Mouse (Mus musculus): ENCODE results near the gene Rwdd2a. TPM values are rescaled to one million over a fixed set of nuclear protein-coding genes. Genes with fewer than 3 reads are reported as not detected.

The Rwdd2a gene
- polyA plus RNA-seq (2015; fragmentation: Nextera tagmentation; extraction: Ambion mirVana) = 5.0 and 6.2 TPM in 2 replicates

DNA sequence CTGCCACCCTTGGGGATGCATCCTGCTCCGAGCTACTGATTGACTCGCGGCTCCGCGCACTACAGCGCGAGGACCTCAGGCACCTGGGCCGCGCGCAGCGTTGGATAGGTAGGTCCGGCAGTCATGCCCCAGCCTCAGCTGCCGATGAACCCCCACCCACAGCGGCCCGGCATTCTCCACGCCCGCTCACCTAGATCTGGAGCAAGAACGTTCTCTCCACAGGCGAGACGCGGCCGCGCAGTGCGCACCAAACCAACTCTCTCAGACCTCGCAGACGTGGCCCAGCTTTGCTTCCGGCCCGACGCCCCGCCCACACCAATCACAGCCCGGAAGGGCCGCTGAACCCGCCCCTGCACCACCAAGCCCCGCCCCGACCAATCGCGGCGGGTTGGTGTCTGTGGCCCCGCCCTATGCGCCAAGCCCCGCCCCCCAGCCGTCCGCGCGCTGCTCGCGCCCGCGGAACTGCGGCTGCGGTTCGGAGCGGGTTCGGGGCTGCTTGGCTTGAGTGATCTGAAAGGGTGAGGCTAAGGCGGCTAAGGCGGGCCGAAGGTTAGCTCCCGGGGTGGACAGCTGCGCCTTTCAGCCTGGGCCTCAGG, at the start of gene Rwdd2a, which contains the start of gene Pgm3:
Gene Rwdd2a (plus strand): TSS at position 452 of the 596 bp plus-strand sequence.
Gene Pgm3 (minus strand): TSS at position 303 of the 596 bp plus-strand sequence.
- peak within 1 kb of the TSS; percentile 68; the same call in 1 of the 2 replicates for H3K27ac ChIP-seq

GRCm38 (mm10) chr9:86522335-86522734, 49.5 kb upstream of the Rwdd2a start:
- no peak overlapping the region for H3K4me2 ChIP-seq
- ATAC-seq = no peak
- H3K36me3 ChIP-seq (ENCODE audit: poor library complexity, severe bottlenecking) = peaks cover 48% of the 10 kb centered on the region
- H3K4me3 ChIP-seq = no peak overlapping the region
- H3K9me3 ChIP-seq (replicated peaks) = no peaks in the 10 kb centered on the region
- H3K27me3 ChIP-seq = no peaks in the 10 kb centered on the region
- no peak overlapping the region for H3K9ac ChIP-seq
- no peaks in the 10 kb centered on the region for H3K4me1 ChIP-seq
- H3K27ac ChIP-seq = no peak overlapping the region

More for the DNA sequence above, at the start of gene Rwdd2a, which contains the start of gene Pgm3:
- Histone ChIP-seq H3K27me3 (no peaks in the 10 kb centered on the region), H3K36me3 (ENCODE audit: poor library complexity, severe bottlenecking) (peaks cover 17% of the 10 kb centered on the region), H3K9me3 (replicated peaks) (no peaks in the 10 kb centered on the region), H3K9ac (peak within 1 kb of the TSS; percentile 74), H3K4me1 (peaks cover 16% of the 10 kb centered on the region), H3K4me2 (peak within 1 kb of the TSS; percentile 99), H3K4me3 (peak within 1 kb of the TSS; percentile 75)
- under 1% methylated on average over 59 of the region's 59 CpGs for WGBS
- peak; percentile 98 for ATAC-seq

DNA sequence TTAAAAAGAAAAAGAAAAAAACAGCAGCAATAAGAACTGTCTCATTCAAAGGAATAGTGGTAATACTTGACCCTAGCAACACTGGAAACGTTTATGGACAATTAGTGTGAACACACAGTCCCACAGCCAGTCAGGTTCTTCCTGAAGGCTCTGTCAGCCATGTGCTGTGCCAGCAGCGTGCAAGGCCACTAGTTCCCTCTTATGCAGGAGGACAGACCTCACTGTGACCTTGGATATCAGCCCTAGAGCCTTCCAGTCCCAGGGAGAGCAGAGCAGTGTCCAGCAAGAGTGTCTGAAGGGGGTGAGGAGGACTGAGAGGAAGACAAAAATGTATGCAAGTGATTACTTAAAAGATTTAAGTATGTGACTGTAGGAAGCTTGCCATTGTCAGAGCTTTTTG, 46.2 kb upstream of the Rwdd2a start:
- Histone ChIP-seq H3K27ac (no peak overlapping the region), H3K4me2 (no peak overlapping the region), H3K9me3 (replicated peaks) (no peaks in the 10 kb centered on the region), H3K4me1 (no peaks in the 10 kb centered on the region), H3K36me3 (ENCODE audit: poor library complexity, severe bottlenecking) (peaks cover 35% of the 10 kb centered on the region), H3K27me3 (no peaks in the 10 kb centered on the region), H3K4me3 (no peak overlapping the region), H3K9ac (no peak overlapping the region)
- no peak for ATAC-seq
- 59% methylated on average over 2 of the region's 2 CpGs for WGBS

GRCm38 (mm10) chr9:86534071-86534470, 37.7 kb upstream of the Rwdd2a start:
- WGBS = 88% methylated on average over 5 of the region's 5 CpGs

GRCm38 (mm10) chr9:86543451-86543850, 28.3 kb upstream of the Rwdd2a start:
- ATAC-seq = peak; percentile 61
- H3K36me3 ChIP-seq (ENCODE audit: poor library complexity, severe bottlenecking) = peaks cover 58% of the 10 kb centered on the region
- 19% methylated on average over 3 of the region's 3 CpGs for WGBS
- H3K9ac ChIP-seq = no peak overlapping the region
- no peak overlapping the region for H3K4me2 ChIP-seq
- H3K27me3 ChIP-seq = no peaks in the 10 kb centered on the region
- H3K4me1 ChIP-seq = peaks cover 12% of the 10 kb centered on the region; the same call in 1 of the 2 replicates
- no peaks in the 10 kb centered on the region for H3K9me3 ChIP-seq (replicated peaks)
- H3K27ac ChIP-seq = peak overlapping the region; percentile 48; the same call in 1 of the 2 replicates
- no peak overlapping the region for H3K4me3 ChIP-seq

More at GRCm38 (mm10) chr9:86534071-86534470, 37.7 kb upstream of the Rwdd2a start:
- Histone ChIP-seq H3K9me3 (replicated peaks) (no peaks in the 10 kb centered on the region), H3K4me3 (no peak overlapping the region), H3K4me1 (no peaks in the 10 kb centered on the region), H3K4me2 (no peak overlapping the region), H3K27me3 (no peaks in the 10 kb centered on the region), H3K9ac (no peak overlapping the region), H3K36me3 (ENCODE audit: poor library complexity, severe bottlenecking) (peaks cover 29% of the 10 kb centered on the region), H3K27ac (no peak overlapping the region)
- ATAC-seq = no peak

DNA sequence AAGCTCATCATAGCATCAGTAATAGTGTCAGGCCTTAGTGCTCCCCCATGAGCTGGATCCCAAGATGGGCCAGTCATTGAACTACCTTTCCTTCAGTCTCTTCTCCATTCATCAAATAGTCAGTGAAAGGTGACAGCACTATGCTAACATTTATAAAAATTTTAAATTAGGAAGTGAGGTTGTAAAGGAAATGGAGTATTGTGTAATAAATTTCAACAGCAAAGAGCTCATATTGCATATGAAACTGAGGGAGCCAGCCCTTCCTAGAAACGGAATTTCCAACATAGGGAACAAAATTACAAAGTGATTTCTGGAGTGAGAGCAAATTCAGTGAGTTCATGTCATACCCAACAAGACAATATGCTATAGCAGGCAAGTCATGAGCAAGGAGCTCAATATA, 27.2 kb upstream of the Rwdd2a start:
- no peak for ATAC-seq
- no peak overlapping the region for H3K4me2 ChIP-seq
- WGBS = 78% methylated on average over 1 of the region's 1 CpGs
- H3K27me3 ChIP-seq = no peaks in the 10 kb centered on the region
- peaks cover 67% of the 10 kb centered on the region for H3K36me3 ChIP-seq (ENCODE audit: poor library complexity, severe bottlenecking)
- 0 out of 2 replicates have a peak overlapping the region, but pooled peaks have one; percentile 15 for H3K27ac ChIP-seq
- no peak overlapping the region for H3K9ac ChIP-seq
- no peaks in the 10 kb centered on the region for H3K9me3 ChIP-seq (replicated peaks)
- H3K4me3 ChIP-seq = no peak overlapping the region
- peaks cover 12% of the 10 kb centered on the region; the same call in 1 of the 2 replicates for H3K4me1 ChIP-seq

- 88% methylated on average over 5 of the region's 5 CpGs for WGBS
- H3K36me3 ChIP-seq (ENCODE audit: poor library complexity, severe bottlenecking) = peaks cover 71% of the 10 kb centered on the region
- no peak overlapping the region for H3K9ac ChIP-seq
Measured at GRCm38 (mm10) chr9:86549637-86550162, 22.1 kb upstream of the Rwdd2a start.

DNA sequence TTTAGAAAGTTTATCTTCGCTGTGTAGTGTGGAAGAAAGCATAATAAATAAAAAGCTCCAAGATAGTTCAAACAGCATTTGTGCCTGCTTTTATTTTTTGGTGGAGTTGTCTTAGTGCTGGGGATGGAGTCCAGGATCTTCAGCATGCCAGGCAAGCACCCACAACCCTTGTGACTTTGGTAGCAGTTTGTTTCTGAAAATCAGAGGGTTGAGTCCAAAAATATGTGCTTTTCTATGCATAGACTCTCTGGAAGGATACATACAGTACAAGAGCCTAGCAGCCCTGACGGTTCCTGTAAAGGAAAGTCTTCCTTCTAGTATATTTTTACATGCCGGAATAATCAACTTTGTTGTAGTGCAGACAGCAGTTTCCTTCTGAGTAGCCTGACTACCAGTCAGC, 21.1 kb upstream of the Rwdd2a start:
- Histone ChIP-seq H3K27me3 (no peaks in the 10 kb centered on the region), H3K4me3 (no peak overlapping the region), H3K36me3 (ENCODE audit: poor library complexity, severe bottlenecking) (peaks cover 70% of the 10 kb centered on the region), H3K9me3 (replicated peaks) (no peaks in the 10 kb centered on the region), H3K4me2 (no peak overlapping the region), H3K4me1 (no peaks in the 10 kb centered on the region), H3K9ac (no peak overlapping the region), H3K27ac (no peak overlapping the region)
- 93% methylated on average over 3 of the region's 3 CpGs for WGBS
- no peak for ATAC-seq

More at GRCm38 (mm10) chr9:86549637-86550162, 22.1 kb upstream of the Rwdd2a start:
- Histone ChIP-seq H3K4me2 (no peak overlapping the region), H3K4me1 (no peaks in the 10 kb centered on the region), H3K27ac (no peak overlapping the region), H3K9me3 (replicated peaks) (no peaks in the 10 kb centered on the region), H3K4me3 (no peak overlapping the region), H3K27me3 (no peaks in the 10 kb centered on the region)
- ATAC-seq = no peak

DNA sequence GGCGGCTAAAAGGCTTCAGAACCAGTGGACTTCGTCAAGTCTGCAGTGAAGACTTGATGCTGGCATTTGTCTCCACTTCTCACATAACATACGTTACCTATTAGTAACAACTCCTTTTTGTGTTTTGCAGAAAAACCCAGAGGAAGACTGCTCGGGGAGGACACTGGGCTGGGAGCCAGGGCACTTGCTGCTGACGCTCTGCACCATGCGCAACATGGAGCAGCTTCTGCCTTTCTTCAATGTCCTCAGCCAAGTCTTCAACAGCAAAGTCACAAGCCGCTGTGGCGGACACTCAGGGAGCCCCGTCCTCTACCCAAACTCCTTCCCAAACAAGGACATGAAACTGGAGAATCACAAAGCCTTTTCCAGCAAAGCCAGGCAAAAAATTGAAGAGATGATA, 17.9 kb upstream of the Rwdd2a start:
- no peak overlapping the region for H3K4me2 ChIP-seq
- no peak overlapping the region for H3K4me3 ChIP-seq
- no peak overlapping the region for H3K27ac ChIP-seq
- no peaks in the 10 kb centered on the region for H3K9me3 ChIP-seq (replicated peaks)
- no peaks in the 10 kb centered on the region for H3K4me1 ChIP-seq
- no peaks in the 10 kb centered on the region for H3K27me3 ChIP-seq
- WGBS = 89% methylated on average over 9 of the region's 9 CpGs
- peaks cover 80% of the 10 kb centered on the region for H3K36me3 ChIP-seq (ENCODE audit: poor library complexity, severe bottlenecking)
- no peak for ATAC-seq
- no peak overlapping the region for H3K9ac ChIP-seq

GRCm38 (mm10) chr9:86554641-86555040, 17.1 kb upstream of the Rwdd2a start:
- no peak overlapping the region for H3K4me2 ChIP-seq
- 93% methylated on average over 4 of the region's 4 CpGs for WGBS
- no peaks in the 10 kb centered on the region for H3K9me3 ChIP-seq (replicated peaks)
- peaks cover 82% of the 10 kb centered on the region for H3K36me3 ChIP-seq (ENCODE audit: poor library complexity, severe bottlenecking)
- no peak overlapping the region for H3K27ac ChIP-seq
- H3K4me3 ChIP-seq = no peak overlapping the region
- H3K4me1 ChIP-seq = no peaks in the 10 kb centered on the region
- no peaks in the 10 kb centered on the region for H3K27me3 ChIP-seq
- no peak for ATAC-seq
- H3K9ac ChIP-seq = no peak overlapping the region

DNA sequence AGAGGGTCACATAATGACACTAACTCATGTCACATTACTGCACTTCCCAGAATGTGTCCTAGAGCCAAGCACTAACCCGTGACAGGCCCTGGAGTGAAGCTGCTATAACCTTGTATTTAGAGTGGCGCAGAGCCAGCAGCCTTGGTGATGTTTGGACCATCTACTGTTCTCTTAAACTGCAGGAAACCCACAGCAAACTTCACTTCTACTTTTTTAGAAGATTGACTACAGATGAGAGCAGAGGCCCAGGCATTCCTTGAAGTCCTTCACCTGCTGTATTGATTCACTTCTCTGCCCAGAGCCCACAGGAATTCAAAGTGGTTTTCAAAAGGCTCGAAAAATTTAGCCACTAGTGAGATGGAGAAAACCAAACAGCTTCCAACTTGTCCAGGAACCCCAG, 11.2 kb upstream of the Rwdd2a start:
- no peak for ATAC-seq

DNA sequence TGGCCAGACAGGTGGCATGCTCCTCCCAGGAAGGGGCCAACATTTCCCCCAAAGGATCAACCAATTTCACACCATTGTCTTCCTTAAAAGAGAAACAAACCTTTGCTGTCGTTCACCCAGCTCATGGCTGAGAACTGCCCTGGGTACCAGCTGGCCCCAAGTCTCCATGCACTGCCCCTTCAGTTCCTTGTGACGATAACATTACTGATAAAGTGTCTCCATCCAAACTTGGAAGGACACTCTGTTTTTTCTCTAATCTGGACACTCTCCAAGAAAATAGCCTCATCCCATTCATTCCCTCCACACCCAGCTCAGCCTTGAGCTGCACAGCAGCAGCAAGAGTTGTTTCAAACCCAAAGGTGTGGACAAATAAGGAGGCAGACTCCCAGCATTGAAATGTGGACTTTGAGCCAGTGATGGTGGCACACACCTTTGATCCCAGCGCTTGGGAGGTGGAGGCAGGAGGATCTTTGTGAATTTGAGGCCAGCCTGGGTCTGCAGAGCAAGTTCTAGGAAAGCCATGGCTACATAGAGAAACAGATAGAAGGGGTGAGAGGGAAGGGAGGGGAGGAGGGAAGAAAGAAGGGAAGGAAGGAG, 2.4 kb upstream of the Rwdd2a start:
- Histone ChIP-seq H3K27me3 (no peaks in the 10 kb centered on the region), H3K4me3 (no peak overlapping the region), H3K4me1 (peaks cover 16% of the 10 kb centered on the region), H3K27ac (no peak overlapping the region), H3K9me3 (replicated peaks) (no peaks in the 10 kb centered on the region), H3K4me2 (no peak overlapping the region), H3K9ac (no peak overlapping the region), H3K36me3 (ENCODE audit: poor library complexity, severe bottlenecking) (peaks cover 37% of the 10 kb centered on the region)
- WGBS = 87% methylated on average over 3 of the region's 3 CpGs
- no peak for ATAC-seq

More for the DNA sequence above, 11.2 kb upstream of the Rwdd2a start:
- no peak overlapping the region for H3K27ac ChIP-seq
- H3K9me3 ChIP-seq (replicated peaks) = no peaks in the 10 kb centered on the region
- 91% methylated on average over 3 of the region's 3 CpGs for WGBS
- no peaks in the 10 kb centered on the region for H3K4me1 ChIP-seq
- no peak overlapping the region for H3K9ac ChIP-seq
- H3K4me2 ChIP-seq = no peak overlapping the region
- H3K36me3 ChIP-seq (ENCODE audit: poor library complexity, severe bottlenecking) = peaks cover 87% of the 10 kb centered on the region
- no peaks in the 10 kb centered on the region for H3K27me3 ChIP-seq
- H3K4me3 ChIP-seq = no peak overlapping the region

Data from forebrain, embryonic 13.5 days (tissue).